Mouse (Mus musculus): Measurements from ENCODE around the gene Gpx4. TPM values are rescaled to one million over a fixed set of nuclear protein-coding genes. Genes with fewer than 3 reads are reported as not detected.

Gpx4 gene
- polyA plus RNA-seq, 1 experiment from 2014 or later: 1,058 TPM

- no peaks in the 10 kb centered on the region for H3K27me3 ChIP-seq (replicated peaks; ENCODE audit: insufficient read depth, low read length)
- TF ChIP-seq CTCF (IDR thresholded peaks at IDR 0.05): no peak
- TF ChIP-seq EP300 (IDR thresholded peaks at IDR 0.05): peak; percentile 34; the same call in 1 of the 2 replicates
- no peaks in the 10 kb centered on the region for H3K36me3 ChIP-seq (ENCODE audit: insufficient read depth, low read length)
- no peak overlapping the region for H3K4me3 ChIP-seq (ENCODE audit: low read depth, low read length)
- H3K4me2 ChIP-seq (replicated peaks; ENCODE audit: low read depth, low read length): no peak overlapping the region
- H3K9me3 ChIP-seq (ENCODE audit: low read length): no peaks in the 10 kb centered on the region
- peak overlapping the region; percentile 60 for H3K27ac ChIP-seq (ENCODE audit: low read length)
- ATAC-seq (peak; percentile 64), DNase-seq (ENCODE audit: low spot score) (peak; percentile 25)
- H3K9ac ChIP-seq (replicated peaks; ENCODE audit: low read depth): no peak overlapping the region
- peaks cover 10% of the 10 kb centered on the region for H3K4me1 ChIP-seq (ENCODE audit: insufficient read depth, low read depth, low read length)
- WGBS: 64% methylated on average over 6 of the region's 6 CpGs
These were observed 44.6 kb downstream of the Gpx4 start for GRCm38 (mm10) chr10:80091527-80091926.

DNA sequence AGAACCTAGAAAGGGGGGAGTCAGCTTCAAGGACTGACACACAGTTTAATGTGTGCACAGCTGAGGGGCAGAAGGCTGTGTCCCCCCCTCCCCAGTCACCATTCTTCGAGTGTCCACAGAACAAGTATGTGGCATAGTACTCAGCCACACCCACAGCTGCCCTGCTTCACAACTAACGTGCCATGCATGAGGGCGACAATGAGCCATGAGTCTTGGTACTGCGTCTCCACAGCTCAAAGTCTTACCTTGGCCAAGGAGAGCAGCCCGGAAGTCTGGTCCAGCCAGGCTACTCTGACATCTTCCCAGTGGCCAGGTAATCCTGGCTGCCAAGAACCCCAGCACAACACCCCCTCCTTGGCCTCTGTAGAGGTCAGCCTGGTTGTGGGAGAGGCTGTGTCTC is 45.7 kb downstream of the Gpx4 start:
- peak; percentile 34; the same call in 1 of the 2 replicates for TF ChIP-seq CTCF (IDR thresholded peaks at IDR 0.05)
- no peak for TF ChIP-seq EP300 (IDR thresholded peaks at IDR 0.05)
- H3K4me2 ChIP-seq (replicated peaks; ENCODE audit: low read depth, low read length): no peak overlapping the region
- H3K9ac ChIP-seq (replicated peaks; ENCODE audit: low read depth): no peak overlapping the region
- no peak overlapping the region for H3K4me3 ChIP-seq (ENCODE audit: low read depth, low read length)
- ATAC-seq (peak; percentile 50), DNase-seq (ENCODE audit: low spot score) (peak; percentile 58)
- H3K4me1 ChIP-seq (ENCODE audit: insufficient read depth, low read depth, low read length): peaks cover 19% of the 10 kb centered on the region
- H3K27ac ChIP-seq (ENCODE audit: low read length): peak overlapping the region; percentile 60; the same call in 1 of the 2 replicates
- WGBS: 62% methylated on average over 5 of the region's 5 CpGs
- H3K9me3 ChIP-seq (ENCODE audit: low read length): no peaks in the 10 kb centered on the region
- no peaks in the 10 kb centered on the region for H3K36me3 ChIP-seq (ENCODE audit: insufficient read depth, low read length)
- H3K27me3 ChIP-seq (replicated peaks; ENCODE audit: insufficient read depth, low read length): no peaks in the 10 kb centered on the region

GRCm38 (mm10) chr10:80094085-80094484 is 47.1 kb downstream of the Gpx4 start:
- no peak overlapping the region for H3K27ac ChIP-seq (ENCODE audit: low read length)
- DNase-seq (ENCODE audit: low spot score): no peak
- no peak for TF ChIP-seq CTCF (IDR thresholded peaks at IDR 0.05)
- no peak for TF ChIP-seq EP300 (IDR thresholded peaks at IDR 0.05)
- no peak for ATAC-seq
- peaks cover 22% of the 10 kb centered on the region for H3K4me1 ChIP-seq (ENCODE audit: insufficient read depth, low read depth, low read length)
- no peak overlapping the region for H3K9ac ChIP-seq (replicated peaks; ENCODE audit: low read depth)
- H3K4me3 ChIP-seq (ENCODE audit: low read depth, low read length): no peak overlapping the region
- WGBS: 91% methylated on average over 6 of the region's 6 CpGs
- H3K9me3 ChIP-seq (ENCODE audit: low read length): no peaks in the 10 kb centered on the region
- no peak overlapping the region for H3K4me2 ChIP-seq (replicated peaks; ENCODE audit: low read depth, low read length)
- no peaks in the 10 kb centered on the region for H3K36me3 ChIP-seq (ENCODE audit: insufficient read depth, low read length)
- H3K27me3 ChIP-seq (replicated peaks; ENCODE audit: insufficient read depth, low read length): no peaks in the 10 kb centered on the region

DNA sequence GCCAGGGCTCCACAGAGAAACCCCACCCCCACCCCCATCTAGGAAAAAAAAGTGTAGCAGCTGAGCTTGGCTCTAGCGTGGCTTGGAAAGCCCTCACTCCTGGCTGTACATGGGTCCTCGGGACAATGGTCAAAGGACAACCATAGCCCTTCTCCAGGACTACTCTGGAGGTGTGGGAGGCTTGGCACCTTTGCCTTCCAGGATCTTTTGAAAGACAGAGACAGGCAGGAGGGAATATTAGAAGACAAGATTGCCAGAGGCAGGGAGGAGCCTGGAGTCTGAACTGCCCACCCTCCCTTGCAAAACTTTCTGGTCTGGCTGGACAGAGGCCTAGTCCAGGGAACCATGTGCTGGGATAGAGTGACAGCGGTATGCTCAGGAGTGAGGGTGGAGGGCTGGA is 47.7 kb downstream of the Gpx4 start:
- H3K9me3 ChIP-seq (ENCODE audit: low read length): no peaks in the 10 kb centered on the region
- H3K9ac ChIP-seq (replicated peaks; ENCODE audit: low read depth): no peak overlapping the region
- no peaks in the 10 kb centered on the region for H3K36me3 ChIP-seq (ENCODE audit: insufficient read depth, low read length)
- ATAC-seq (no peak), DNase-seq (ENCODE audit: low spot score) (no peak)
- WGBS: 63% methylated on average over 3 of the region's 3 CpGs
- no peak overlapping the region for H3K4me3 ChIP-seq (ENCODE audit: low read depth, low read length)
- TF ChIP-seq CTCF (IDR thresholded peaks at IDR 0.05) (no peak), EP300 (IDR thresholded peaks at IDR 0.05) (no peak)
- 0 out of 2 replicates have a peak overlapping the region, but pooled peaks have one; percentile 15 for H3K27ac ChIP-seq (ENCODE audit: low read length)
- no peak overlapping the region for H3K4me2 ChIP-seq (replicated peaks; ENCODE audit: low read depth, low read length)
- peaks cover 24% of the 10 kb centered on the region for H3K4me1 ChIP-seq (ENCODE audit: insufficient read depth, low read depth, low read length)
- H3K27me3 ChIP-seq (replicated peaks; ENCODE audit: insufficient read depth, low read length): no peaks in the 10 kb centered on the region

DNA sequence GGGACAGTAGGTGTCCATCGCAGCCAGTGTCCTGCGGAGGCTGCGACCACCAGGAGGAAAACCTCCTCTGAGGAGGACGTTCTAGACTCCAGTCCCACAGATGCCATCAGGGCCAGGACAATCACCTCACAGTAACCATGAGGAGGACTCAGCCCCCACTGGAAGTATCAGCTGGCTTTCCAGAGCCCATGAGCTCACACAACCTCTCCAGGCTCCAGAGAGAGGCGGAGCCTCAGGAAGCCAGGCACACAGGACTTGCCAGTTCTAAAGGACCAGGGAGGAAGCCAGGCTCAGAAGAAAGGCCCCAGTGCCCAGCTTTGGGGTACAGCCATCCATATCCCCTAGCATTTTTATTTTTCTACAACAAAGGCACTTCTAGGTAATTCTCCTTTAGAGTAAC is 48.6 kb downstream of the Gpx4 start:
- Histone ChIP-seq H3K4me2 (replicated peaks; ENCODE audit: low read depth, low read length) (no peak overlapping the region), H3K36me3 (ENCODE audit: insufficient read depth, low read length) (no peaks in the 10 kb centered on the region), H3K4me1 (ENCODE audit: insufficient read depth, low read depth, low read length) (peaks cover 33% of the 10 kb centered on the region), H3K9me3 (ENCODE audit: low read length) (no peaks in the 10 kb centered on the region), H3K27me3 (replicated peaks; ENCODE audit: insufficient read depth, low read length) (no peaks in the 10 kb centered on the region), H3K4me3 (ENCODE audit: low read depth, low read length) (no peak overlapping the region), H3K9ac (replicated peaks; ENCODE audit: low read depth) (no peak overlapping the region), H3K27ac (ENCODE audit: low read length) (0 out of 2 replicates have a peak overlapping the region, but pooled peaks have one; percentile 32)
- DNase-seq (ENCODE audit: low spot score): peak; percentile 72
- ATAC-seq: peak; percentile 34
- 70% methylated on average over 5 of the region's 5 CpGs for WGBS
- TF ChIP-seq CTCF (IDR thresholded peaks at IDR 0.05) (no peak), EP300 (IDR thresholded peaks at IDR 0.05) (no peak)

DNA sequence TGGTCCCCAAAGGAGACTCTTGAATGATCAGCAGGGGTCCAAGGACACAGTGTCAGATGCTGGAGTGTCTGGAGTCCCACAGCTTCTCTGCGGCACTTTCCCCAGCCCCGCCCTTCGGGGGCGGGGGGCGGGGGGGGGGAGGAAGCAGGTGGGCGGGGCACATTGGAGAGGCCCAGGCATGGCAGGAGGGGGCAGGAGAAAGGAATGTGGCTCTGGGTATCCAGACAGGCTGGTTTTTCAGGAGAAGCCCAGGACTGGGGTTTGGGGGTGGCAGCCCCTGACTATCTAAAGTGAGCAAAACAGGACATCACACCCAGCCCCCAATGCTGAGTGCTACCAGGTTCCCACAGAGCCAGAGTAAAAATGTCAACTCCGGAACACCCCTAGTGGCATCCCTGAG is 50.3 kb downstream of the Gpx4 start:
- no peaks in the 10 kb centered on the region for H3K36me3 ChIP-seq (ENCODE audit: insufficient read depth, low read length)
- TF ChIP-seq CTCF (IDR thresholded peaks at IDR 0.05): no peak
- no peak overlapping the region for H3K9ac ChIP-seq (replicated peaks; ENCODE audit: low read depth)
- H3K4me3 ChIP-seq (ENCODE audit: low read depth, low read length): no peak overlapping the region
- H3K27me3 ChIP-seq (replicated peaks; ENCODE audit: insufficient read depth, low read length): no peaks in the 10 kb centered on the region
- DNase-seq (ENCODE audit: low spot score) (peak; percentile 72), ATAC-seq (peak; percentile 58)
- peak overlapping the region; percentile 66 for H3K27ac ChIP-seq (ENCODE audit: low read length)
- WGBS: 24% methylated on average over 3 of the region's 7 CpGs
- no peaks in the 10 kb centered on the region for H3K9me3 ChIP-seq (ENCODE audit: low read length)
- peaks cover 40% of the 10 kb centered on the region for H3K4me1 ChIP-seq (ENCODE audit: insufficient read depth, low read depth, low read length)
- H3K4me2 ChIP-seq (replicated peaks; ENCODE audit: low read depth, low read length): 0 out of 2 replicates have a peak overlapping the region, but pooled peaks have one; percentile 14

GRCm38 (mm10) chr10:80098630-80099029 is 51.7 kb downstream of the Gpx4 start:
- Histone ChIP-seq H3K4me1 (ENCODE audit: insufficient read depth, low read depth, low read length) (peaks cover 40% of the 10 kb centered on the region), H3K4me2 (replicated peaks; ENCODE audit: low read depth, low read length) (no peak overlapping the region), H3K27me3 (replicated peaks; ENCODE audit: insufficient read depth, low read length) (no peaks in the 10 kb centered on the region), H3K36me3 (ENCODE audit: insufficient read depth, low read length) (no peaks in the 10 kb centered on the region), H3K9ac (replicated peaks; ENCODE audit: low read depth) (no peak overlapping the region), H3K4me3 (ENCODE audit: low read depth, low read length) (no peak overlapping the region), H3K9me3 (ENCODE audit: low read length) (no peaks in the 10 kb centered on the region), H3K27ac (ENCODE audit: low read length) (peak overlapping the region; percentile 43; the same call in 1 of the 2 replicates)
- WGBS: 72% methylated on average over 5 of the region's 5 CpGs
- DNase-seq (ENCODE audit: low spot score) (no peak), ATAC-seq (no peak)
- TF ChIP-seq EP300 (IDR thresholded peaks at IDR 0.05) (no peak), CTCF (IDR thresholded peaks at IDR 0.05) (no peak)

Data from lung, postnatal 0 days (tissue).